Mouse (Mus musculus): ENCODE results near the gene Zfp977. TPM values are rescaled to one million over a fixed set of nuclear protein-coding genes. Genes with fewer than 3 reads are reported as not detected.

Gene Zfp977
- 1.5 and 1.9 TPM in 2 replicates for polyA plus RNA-seq (2015; fragmentation: Nextera tagmentation; extraction: Ambion mirVana)

DNA sequence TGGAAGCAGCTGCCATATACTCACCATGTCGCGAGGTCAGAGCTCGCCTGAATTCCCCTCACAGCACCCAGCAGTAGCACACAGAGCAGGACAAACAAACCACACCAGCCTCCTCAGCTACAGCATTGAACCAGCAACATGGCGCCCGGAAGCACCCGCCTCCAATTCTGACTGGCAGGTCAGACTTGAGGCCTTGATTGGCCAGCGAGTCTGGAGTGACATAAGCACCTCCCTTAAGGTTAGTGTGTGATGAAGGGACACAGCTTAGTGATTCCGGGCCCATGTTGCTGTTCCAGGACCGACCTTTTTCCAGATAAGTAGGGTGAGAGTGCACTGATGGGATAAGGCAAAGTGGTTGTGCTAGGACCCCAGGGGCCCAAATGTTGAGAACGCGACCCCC is at the start of gene Zfp977:
Gene Zfp977 (minus strand): TSS at position 135 of the 400 bp plus-strand sequence.

DNA sequence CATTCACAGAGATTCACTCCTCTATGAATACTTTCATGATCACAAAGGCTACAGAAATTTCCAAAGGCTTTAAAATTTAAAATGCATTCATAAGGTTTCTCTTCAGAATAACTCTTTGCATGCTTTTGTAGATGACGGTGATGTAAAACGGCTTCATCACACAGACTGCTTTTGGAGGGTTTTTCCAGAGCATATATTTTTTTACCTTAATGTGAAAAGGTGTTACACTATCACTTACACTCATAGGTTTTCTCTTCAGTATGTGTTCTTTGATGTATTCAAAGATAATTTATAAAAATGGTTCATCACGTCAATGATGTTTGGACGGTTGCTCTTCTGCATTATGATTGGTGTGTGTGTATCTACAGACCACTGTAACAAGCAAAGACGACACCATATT is 13.9 kb downstream of the Zfp977 start, which contains the start of gene Gm21028:
Gene Gm21028 (minus strand): TSS at position 101 of the 400 bp plus-strand sequence.

Small RNAs within 50 kb of the gene (microRNA-seq; reads per million reads assigned to microRNA genes)
- not detected for gene Gm24938

Other genes with a start within 250 kb of the Zfp977 start
- gene 4933421I07Rik, start 144.4 kb downstream of the Zfp977 start, polyA plus RNA-seq (2015; fragmentation: Nextera tagmentation; extraction: Ambion mirVana): not detected in 2 replicates
- gene Zfp141, start 86.8 kb downstream of the Zfp977 start, polyA plus RNA-seq (2015; fragmentation: Nextera tagmentation; extraction: Ambion mirVana): 6.1 and 7.2 TPM in 2 replicates
- not detected in 2 replicates for gene Gm21028, start 14.0 kb downstream of the Zfp977 start, polyA plus RNA-seq (2015; fragmentation: Nextera tagmentation; extraction: Ambion mirVana)
- 1.6 and 1.9 TPM in 2 replicates for gene Zfp976, start 50.0 kb upstream of the Zfp977 start, polyA plus RNA-seq (2015; fragmentation: Nextera tagmentation; extraction: Ambion mirVana)
- gene Zfp975, start 100.2 kb upstream of the Zfp977 start, polyA plus RNA-seq (2015; fragmentation: Nextera tagmentation; extraction: Ambion mirVana): 4.4 and 4.8 TPM in 2 replicates
- gene Gm17067, start 134.5 kb upstream of the Zfp977 start, polyA plus RNA-seq (2015; fragmentation: Nextera tagmentation; extraction: Ambion mirVana): not detected in 2 replicates
- not detected in 2 replicates for gene Vmn2r62, start 201.0 kb upstream of the Zfp977 start, polyA plus RNA-seq (2015; fragmentation: Nextera tagmentation; extraction: Ambion mirVana)

All from neural tube, postnatal 0 days (tissue).